Comparison of ENCODE assay signal across 11 mouse cellular contexts in the genomic region with DNA sequence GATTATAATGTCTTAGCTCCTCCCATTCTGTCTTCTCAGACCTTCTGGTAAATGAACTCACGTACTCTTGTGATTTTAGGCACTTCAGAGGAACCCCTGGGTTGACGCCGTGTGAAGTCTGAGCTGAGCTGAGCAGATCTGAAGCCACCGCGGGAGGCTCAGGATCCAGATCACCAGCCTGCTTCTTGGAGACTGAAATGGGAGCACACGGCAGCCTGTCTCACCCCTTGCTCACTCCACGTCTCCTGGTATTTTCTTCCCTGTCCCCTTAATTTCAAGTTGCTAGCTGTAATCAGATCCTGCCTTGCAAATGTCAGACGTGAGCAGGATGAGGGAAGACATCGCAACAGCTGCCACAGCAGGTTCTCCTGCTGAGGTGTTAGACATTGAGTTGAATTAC.
DNase-seq lines count a peak whose midpoint lies in the region; ATAC-seq lines count a peak whose summit lies in the region.
"Had no signal": no experiment of that assay in that cellular context is flagged by ENCODE, and none has a peak within 500 bp of the region (broad histone marks: within the 10 kb centered on the region; RNA-seq: fewer than 3 reads in every experiment).

No protein-coding gene starts in this region.

- no peak overlapping the region for H3K27ac ChIP-seq in kidney, embryonic 16.5 days (ENCODE audit: low read length)
- no peak overlapping the region for H3K27ac ChIP-seq in limb, embryonic 13.5 days
- no peak overlapping the region for H3K27ac ChIP-seq in liver, embryonic 11.5 days (ENCODE audit: low read depth, low read length)

- DNase-seq in frontal cortex, postnatal 36 days (ENCODE audit: low spot score in 2 of 2), result no peak
- no peak for DNase-seq in kidney, postnatal 25 days
- peak; percentile 30 for DNase-seq in brain, adult 2 months (ENCODE audit: low read depth, low spot score)
- DNase-seq in left cerebral cortex, adult 8-10 months (ENCODE audit: low spot score in 2 of 2), result no peak
- DNase-seq in liver, embryonic 11.5 days (ENCODE audit: low spot score), result no peak
- DNase-seq: adrenal gland, adult 8-10 months; retina, postnatal 1 day had no signal

- no peaks in the 10 kb centered on the region for H3K27me3 ChIP-seq in kidney, embryonic 16.5 days (ENCODE audit: insufficient read depth, low read length)
- H3K27me3 ChIP-seq in limb, embryonic 13.5 days, result no peaks in the 10 kb centered on the region
- peaks cover 8% of the 10 kb centered on the region; the same call in 1 of the 2 replicates for H3K27me3 ChIP-seq in liver, embryonic 11.5 days (replicated peaks; ENCODE audit: control insufficient read depth, insufficient read depth, low read length)

- peak overlapping the region; percentile 31 for H3K4me2 ChIP-seq in kidney, embryonic 16.5 days (replicated peaks; ENCODE audit: low read depth, low read length)
- H3K4me2 ChIP-seq in limb, embryonic 13.5 days (replicated peaks), result peak overlapping the region; percentile 36
- no peak overlapping the region for H3K4me2 ChIP-seq in liver, embryonic 11.5 days

- 0 out of 2 replicates have a peak, but pooled peaks have one; percentile 24 for ATAC-seq in frontal cortex, adult (ENCODE audit: low TSS enrichment)
- ATAC-seq in kidney, embryonic 16.5 days (ENCODE audit: low FRiP score, low TSS enrichment), result no peak
- no peak for ATAC-seq in limb, embryonic 13.5 days (ENCODE audit: low FRiP score, low read depth)
- no peak for ATAC-seq in liver, embryonic 11.5 days (replicated peaks; ENCODE audit: low FRiP score)
- ATAC-seq: inflammation-experienced regulatory T-cells, adult 6 months had no signal

- no peak overlapping the region for H3K4me3 ChIP-seq in kidney, embryonic 16.5 days (ENCODE audit: low read length)
- H3K4me3 ChIP-seq in limb, embryonic 13.5 days, result no peak overlapping the region
- H3K4me3 ChIP-seq in liver, embryonic 11.5 days (ENCODE audit: low read depth, low read length), result no peak overlapping the region

- 13% methylated on average over 9 of the region's 9 CpGs for WGBS in kidney, embryonic 16.5 days
- 9% methylated on average over 9 of the region's 9 CpGs for WGBS in limb, embryonic 13.5 days
- 16% methylated on average over 9 of the region's 9 CpGs for WGBS in liver, embryonic 11.5 days

- H3K36me3 ChIP-seq in kidney, embryonic 16.5 days (ENCODE audit: insufficient read depth, low read length), result no peaks in the 10 kb centered on the region
- no peaks in the 10 kb centered on the region for H3K36me3 ChIP-seq in limb, embryonic 13.5 days
- H3K36me3 ChIP-seq in liver, embryonic 11.5 days (ENCODE audit: control insufficient read depth, insufficient read depth, low read length), result no peaks in the 10 kb centered on the region

- H3K4me1 ChIP-seq in kidney, embryonic 16.5 days (ENCODE audit: insufficient read depth, low read length), result no peaks in the 10 kb centered on the region
- H3K4me1 ChIP-seq in limb, embryonic 13.5 days, result peaks cover 13% of the 10 kb centered on the region
- no peaks in the 10 kb centered on the region for H3K4me1 ChIP-seq in liver, embryonic 11.5 days (replicated peaks; ENCODE audit: control insufficient read depth, insufficient read depth, low read length)

- H3K9me3 ChIP-seq in kidney, embryonic 16.5 days (ENCODE audit: low read length), result no peaks in the 10 kb centered on the region
- H3K9me3 ChIP-seq in limb, embryonic 13.5 days, result no peaks in the 10 kb centered on the region
- no peaks in the 10 kb centered on the region for H3K9me3 ChIP-seq in liver, embryonic 11.5 days (ENCODE audit: control insufficient read depth, low read length)

- H3K9ac ChIP-seq in kidney, embryonic 16.5 days (replicated peaks; ENCODE audit: low read length), result 0 out of 2 replicates have a peak overlapping the region, but pooled peaks have one; percentile 23
- no peak overlapping the region for H3K9ac ChIP-seq in limb, embryonic 13.5 days
- no peak overlapping the region for H3K9ac ChIP-seq in liver, embryonic 11.5 days (ENCODE audit: low read depth, low read length)
